Mouse (Mus musculus): ENCODE measurements at regions not wholly inside any gene's neighbourhood (a gene's known extent, or its start where the extent isn't known, plus 50 kb on each side); places are given as distances from the start of the nearest gene placed in this dataset.

- DNase-seq = no peak
Observed at GRCm38 (mm10) chr7:133223948-133224652, 99.9 kb upstream of the Ctbp2 start.

GRCm38 (mm10) chr7:133212328-133212727 lies 88.2 kb upstream of the Ctbp2 start:
- DNase-seq = no peak

- no peak for DNase-seq
Observed at GRCm38 (mm10) chr7:133205704-133206103, 81.5 kb upstream of the Ctbp2 start.

- no peak for DNase-seq
Observed at GRCm38 (mm10) chr7:133204485-133204884, 80.3 kb upstream of the Ctbp2 start.

GRCm38 (mm10) chr7:133203933-133204332 lies 79.8 kb upstream of the Ctbp2 start:
- DNase-seq = no peak

GRCm38 (mm10) chr7:133202092-133202880 lies 78.1 kb upstream of the Ctbp2 start:
- DNase-seq = no peak

- no peak for DNase-seq
Observed at GRCm38 (mm10) chr7:133199046-133199445, 74.9 kb upstream of the Ctbp2 start.

- no peak for DNase-seq
Observed at GRCm38 (mm10) chr7:133189880-133190462, 65.8 kb upstream of the Ctbp2 start.

GRCm38 (mm10) chr7:133185931-133186601 lies 61.9 kb upstream of the Ctbp2 start:
- peak; percentile 82 for DNase-seq

GRCm38 (mm10) chr7:133184905-133185594 lies 60.9 kb upstream of the Ctbp2 start:
- no peak for DNase-seq

- DNase-seq = no peak
Observed at GRCm38 (mm10) chr7:133181388-133181787, 57.2 kb upstream of the Ctbp2 start.

GRCm38 (mm10) chr7:133177179-133177575 lies 53.0 kb upstream of the Ctbp2 start:
- DNase-seq = peak; percentile 37

- DNase-seq = peak; percentile 84
Observed at GRCm38 (mm10) chr7:133176256-133177178, 52.4 kb upstream of the Ctbp2 start.
